Mouse (Mus musculus): ENCODE results near the gene 1700008O03Rik.
A peak's percentile ranks its signal among the peaks of the same experiment; 100 is the strongest.

1700008O03Rik gene

GRCm38 (mm10) chr7:44375207-44375606 is 10.4 kb downstream of the 1700008O03Rik start:
- no peak for DNase-seq

DNA sequence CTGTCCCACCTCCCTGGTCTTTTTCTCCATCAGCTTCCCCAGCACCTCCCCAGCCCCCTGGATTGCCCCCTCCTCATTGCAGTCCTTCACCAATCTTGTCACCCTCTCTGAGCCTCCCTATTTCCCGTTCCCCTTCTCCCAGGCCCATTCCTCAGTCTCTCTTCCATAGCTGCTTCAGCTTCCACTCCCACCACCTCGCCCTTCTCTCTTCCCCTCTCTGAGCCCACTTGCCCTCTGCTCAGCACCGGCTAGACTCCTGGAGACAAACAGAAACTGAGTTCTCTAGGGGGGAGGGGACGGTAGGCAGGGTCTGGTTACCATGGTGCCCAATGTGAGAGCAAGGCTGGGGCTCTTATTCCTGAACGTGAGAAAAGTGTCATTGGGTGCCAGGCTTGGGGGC is 10.9 kb downstream of the 1700008O03Rik start:
- DNase-seq, result peak; percentile 64

GRCm38 (mm10) chr7:44373889-44374652 is 11.5 kb downstream of the 1700008O03Rik start:
- DNase-seq, result peak; percentile 89

DNA sequence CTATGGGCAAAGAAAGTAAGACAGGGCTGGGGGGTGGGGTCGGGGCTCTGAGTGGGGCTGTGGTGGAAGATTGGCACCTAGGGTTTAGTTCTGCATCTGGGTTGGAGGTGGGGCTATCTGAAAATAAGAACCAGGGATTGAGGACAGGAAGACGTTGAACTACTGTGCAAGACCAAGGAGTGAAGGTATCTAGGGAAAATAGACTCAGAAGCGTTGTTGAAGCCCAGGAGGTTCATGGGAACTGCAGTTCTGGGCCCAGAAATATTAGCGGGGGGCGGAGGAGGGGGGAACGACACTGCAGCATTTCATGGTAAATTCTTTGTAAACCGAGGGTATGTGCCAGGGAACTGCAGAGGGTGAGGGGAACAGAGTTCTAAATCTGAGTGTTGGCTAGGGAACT is 12.2 kb downstream of the 1700008O03Rik start:
- no peak for DNase-seq

GRCm38 (mm10) chr7:44372678-44373077 is 12.9 kb downstream of the 1700008O03Rik start:
- no peak for DNase-seq

- DNase-seq, result peak; percentile 80
Measured at GRCm38 (mm10) chr7:44360792-44361301, 24.8 kb downstream of the 1700008O03Rik start.

- DNase-seq, result peak; percentile 96
Measured at GRCm38 (mm10) chr7:44359908-44360672, 25.5 kb downstream of the 1700008O03Rik start.

- peak; percentile 73 for DNase-seq
Measured at GRCm38 (mm10) chr7:44358886-44359654, 26.6 kb downstream of the 1700008O03Rik start.

GRCm38 (mm10) chr7:44358012-44358411 is 27.6 kb downstream of the 1700008O03Rik start:
- no peak for DNase-seq

- no peak for DNase-seq
Measured at GRCm38 (mm10) chr7:44357531-44357930, 28.1 kb downstream of the 1700008O03Rik start.

- peak; percentile 57 for DNase-seq
Measured at GRCm38 (mm10) chr7:44356590-44357481, 28.8 kb downstream of the 1700008O03Rik start.

GRCm38 (mm10) chr7:44355411-44355810 is 30.2 kb downstream of the 1700008O03Rik start:
- no peak for DNase-seq

DNA sequence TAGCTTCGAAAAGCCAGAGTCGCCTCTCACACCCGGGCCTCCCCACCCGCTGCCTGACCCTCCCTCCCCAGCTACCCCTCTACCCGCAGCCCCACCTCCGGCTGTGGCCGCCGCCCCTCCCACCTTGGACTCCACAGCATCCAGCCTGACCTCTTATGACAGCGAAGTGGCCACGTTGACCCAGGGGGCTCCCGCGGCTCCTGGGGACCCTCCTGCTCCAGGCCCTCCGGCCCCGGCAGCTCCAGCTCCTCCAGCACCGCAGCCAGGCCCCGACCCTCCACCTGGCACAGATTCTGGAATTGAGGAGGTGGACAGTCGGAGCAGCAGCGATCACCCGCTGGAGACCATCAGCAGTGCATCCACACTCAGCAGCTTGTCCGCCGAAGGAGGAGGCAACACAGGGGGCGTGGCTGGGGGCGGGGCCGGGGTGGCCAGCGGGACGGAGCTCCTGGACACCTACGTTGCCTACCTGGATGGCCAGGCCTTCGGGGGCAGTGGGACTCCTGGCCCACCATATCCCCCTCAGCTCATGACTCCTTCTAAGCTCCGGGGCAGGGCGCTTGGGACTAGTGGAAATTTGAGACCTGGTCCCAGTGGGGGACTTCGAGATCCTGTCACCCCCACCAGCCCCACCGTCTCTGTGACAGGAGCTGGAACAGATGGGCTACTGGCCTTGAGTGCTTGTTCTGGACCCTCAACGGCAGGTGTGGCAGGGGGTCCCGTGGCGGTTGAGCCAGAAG is 31.8 kb downstream of the 1700008O03Rik start:
- peak; percentile 55 for DNase-seq

GRCm38 (mm10) chr7:44352750-44353600 is 32.6 kb downstream of the 1700008O03Rik start:
- peak; percentile 57 for DNase-seq

GRCm38 (mm10) chr7:44351881-44352749 is 33.5 kb downstream of the 1700008O03Rik start:
- peak; percentile 58 for DNase-seq

DNA sequence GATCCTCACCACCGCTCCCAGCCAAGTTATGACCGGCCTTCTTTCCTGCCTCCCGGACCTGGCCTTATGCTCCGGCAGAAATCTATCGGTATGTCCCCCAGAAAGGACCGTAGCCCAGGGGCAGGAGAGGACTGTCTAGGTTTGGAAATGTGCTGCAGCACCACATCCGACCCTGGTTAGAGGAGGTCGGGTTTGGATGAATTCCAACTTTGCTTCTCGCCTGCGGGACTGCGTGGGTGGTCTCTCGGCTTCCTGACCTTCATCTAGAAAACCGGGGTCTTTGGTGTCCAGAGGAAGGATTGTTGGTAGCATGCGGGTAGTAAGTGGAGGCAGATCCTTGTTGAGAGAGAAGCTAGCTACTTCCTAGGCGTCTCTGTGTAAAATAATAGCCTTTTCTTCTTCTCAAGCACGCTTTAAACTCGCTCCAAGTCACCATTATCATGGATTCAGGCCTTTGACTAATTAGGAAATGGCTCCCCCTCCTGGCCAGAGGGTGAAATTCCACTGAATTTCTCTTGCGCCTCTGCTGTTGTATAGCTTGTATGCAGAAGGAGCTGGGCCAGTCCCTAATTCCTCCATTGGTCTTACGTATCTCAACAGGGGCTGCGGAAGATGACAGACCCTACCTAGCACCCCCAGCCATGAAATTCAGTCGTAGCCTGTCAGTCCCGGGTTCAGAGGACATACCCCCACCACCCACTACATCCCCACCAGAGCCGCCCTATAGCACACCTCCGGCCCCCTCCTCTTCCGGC is 34.5 kb downstream of the 1700008O03Rik start:
- DNase-seq, result peak; percentile 83

DNA sequence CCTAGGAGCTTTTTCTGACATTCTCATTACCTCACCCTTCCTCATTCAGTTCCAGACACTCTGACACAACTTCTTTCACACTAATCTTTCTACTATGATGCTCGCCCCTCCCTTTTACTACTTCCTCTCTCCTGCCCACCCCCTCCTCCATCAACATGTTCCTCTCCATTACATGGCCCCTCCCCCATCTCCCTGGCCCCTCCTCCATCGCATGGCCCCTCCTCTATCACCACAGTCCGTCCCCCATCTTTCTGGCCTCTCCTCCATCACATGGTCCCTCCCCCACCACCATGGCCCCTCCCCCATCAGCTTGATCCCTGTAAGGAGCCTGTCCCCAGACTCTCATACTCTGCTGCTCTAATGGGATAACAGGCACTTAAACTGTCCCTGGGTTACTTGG is 36.6 kb downstream of the 1700008O03Rik start:
- DNase-seq, result no peak

DNA sequence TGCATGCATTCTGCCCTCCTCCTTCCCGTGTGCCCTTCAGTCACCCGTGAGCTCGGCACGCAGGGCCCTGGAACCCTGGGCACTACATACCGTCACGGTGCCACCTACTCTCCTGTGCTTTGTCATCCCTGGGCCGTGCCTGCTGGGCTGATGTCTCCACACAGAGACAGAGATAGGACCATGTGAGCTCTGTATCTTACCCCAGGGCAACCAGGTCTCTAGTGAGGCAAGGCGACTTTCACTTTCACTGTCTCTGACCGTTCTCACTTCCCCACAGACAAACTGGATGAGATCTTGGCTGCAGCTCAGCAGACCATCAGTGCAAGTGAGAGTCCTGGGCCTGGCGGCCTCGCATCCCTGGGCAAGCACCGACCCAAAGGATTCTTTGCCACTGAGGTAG is 41.0 kb downstream of the 1700008O03Rik start:
- DNase-seq, result no peak
